Mouse (Mus musculus) heart, postnatal 36 days (tissue): Measurements from ENCODE around the gene Prom1. TPM values are rescaled to one million over a fixed set of nuclear protein-coding genes. Genes with fewer than 3 reads are reported as not detected.
"Not testable (repeated sequence)": the region's sequence is repeated elsewhere in the genome, so short reads cannot be mapped to it uniquely, and the experiment has no call there.

Source experiments
- DNase-seq, 2 experiments: peaks; one replicate each; pipeline ENCODE4 v3.0.0; 2021 to 2022
- intact Hi-C: fragments of 180-260 bp; cut with DNase I; formaldehyde crosslinking; loops from one replicate; pipeline ENCODE4 v1.15.1; 2025
- total RNA-seq, 2 experiments: library from RNA; stranded (reverse); gene quantifications; 2 replicates each; pipeline ENCODE4 v1.2.3; 2021

Prom1 gene
- total RNA-seq: 10 to 100 TPM in 1 of 2 experiments, 1 to 10 TPM in 1; 7.2 to 13.9 TPM

DNA sequence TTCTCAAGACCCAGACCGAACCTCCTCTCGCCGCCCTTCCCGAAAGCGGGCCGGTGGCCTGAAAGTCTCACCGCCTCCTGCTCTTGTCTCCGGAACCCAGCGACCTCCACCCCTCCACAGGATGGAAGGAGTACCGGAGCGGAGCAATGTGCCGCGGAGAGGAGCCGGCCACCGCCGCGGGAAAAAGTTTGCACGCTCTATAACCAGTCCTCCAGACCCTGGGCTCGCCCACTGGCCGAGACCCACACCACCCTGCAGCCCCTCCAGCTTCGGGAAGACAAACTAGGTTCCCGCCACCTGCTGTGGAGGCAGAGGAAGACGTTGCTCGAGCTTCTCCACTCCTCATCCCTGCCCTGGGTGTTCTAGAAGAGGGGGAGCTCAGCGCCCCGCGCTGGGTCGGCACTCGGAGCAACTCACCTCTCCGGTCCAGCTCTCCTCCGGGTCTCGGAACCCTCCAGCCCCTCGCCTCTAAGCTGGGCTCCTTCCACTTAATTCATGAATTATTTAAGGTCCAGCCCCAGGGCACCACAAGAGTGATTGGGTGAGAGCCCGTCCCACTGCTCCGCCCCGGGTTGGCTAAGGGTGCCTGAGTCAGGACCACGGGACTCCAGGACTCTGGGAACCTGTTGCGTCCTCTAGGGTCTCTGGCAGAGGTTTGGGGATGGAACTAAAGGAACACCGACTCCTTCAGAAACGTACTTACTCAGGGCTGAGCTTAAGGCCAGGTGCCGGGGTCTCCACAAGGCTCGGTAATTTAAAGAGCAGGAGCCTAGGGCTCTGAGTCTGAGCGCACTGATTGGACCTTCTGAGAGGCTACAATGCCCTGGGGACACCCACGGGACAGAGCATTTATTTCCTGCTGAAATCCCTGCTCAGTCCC lies at the start of gene Prom1:
TSS of gene Prom1 (minus strand) at position 802 of the 880 bp plus-strand sequence.
- intact Hi-C loops: loop anchor here (2.0 kb wide), 1 partner anchor 53 kb away; no protein-coding TSS in a partner anchor
- DNase-seq: peak; percentile 11 to 17

DNA sequence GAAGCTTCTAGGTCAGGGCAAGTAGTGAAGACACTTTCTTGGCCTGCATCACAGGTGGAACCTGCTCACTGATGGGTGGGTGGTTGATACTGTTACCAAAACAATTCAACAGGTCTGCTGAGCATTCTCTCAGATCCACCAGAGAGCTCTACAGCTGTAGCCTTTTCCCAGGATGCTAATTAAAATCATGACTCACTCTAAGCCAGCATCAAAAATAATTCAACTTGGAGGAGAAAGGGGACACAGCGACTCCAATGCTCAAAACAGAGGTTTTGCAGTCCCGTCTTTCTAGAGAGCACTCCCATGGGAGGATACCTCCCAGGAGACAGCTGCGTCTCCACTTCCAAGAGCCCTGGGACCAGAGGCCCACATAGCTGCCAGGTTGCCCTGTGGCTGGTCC lies 45.9 kb upstream of the Prom1 start:
- intact Hi-C loops: no loop called here
- no peak for DNase-seq

GRCm38 (mm10) chr5:44146437-44147332 lies 44.9 kb upstream of the Prom1 start:
- intact Hi-C loops: no loop called here
- DNase-seq: no peak

GRCm38 (mm10) chr5:44143467-44144235 lies 41.8 kb upstream of the Prom1 start:
- intact Hi-C loops: no loop called here
- no peak for DNase-seq

GRCm38 (mm10) chr5:44127487-44127886 lies 25.7 kb upstream of the Prom1 start:
- no peak for DNase-seq
- intact Hi-C loops: no loop called here

DNA sequence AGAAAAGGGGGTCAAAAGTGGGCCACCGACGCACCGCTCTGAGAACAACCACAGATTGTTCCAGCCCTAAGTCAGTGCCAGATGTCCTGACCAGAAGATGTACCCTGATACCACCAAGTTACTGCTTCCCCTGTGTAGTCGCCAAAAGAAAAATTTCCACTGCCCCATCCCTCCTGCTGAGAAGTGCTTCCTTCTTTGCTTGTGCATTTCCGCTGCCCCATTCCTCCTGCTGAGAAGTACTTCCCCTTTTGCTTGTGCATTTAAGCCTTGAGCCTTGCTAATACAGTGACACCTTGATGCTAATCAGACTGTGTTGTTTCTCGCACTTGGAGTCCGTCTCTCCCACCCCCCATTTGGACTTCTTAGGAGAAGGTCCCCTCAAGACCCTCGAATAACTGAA lies 24.7 kb upstream of the Prom1 start:
- DNase-seq, intact Hi-C loops: not testable (repeated sequence)

DNA sequence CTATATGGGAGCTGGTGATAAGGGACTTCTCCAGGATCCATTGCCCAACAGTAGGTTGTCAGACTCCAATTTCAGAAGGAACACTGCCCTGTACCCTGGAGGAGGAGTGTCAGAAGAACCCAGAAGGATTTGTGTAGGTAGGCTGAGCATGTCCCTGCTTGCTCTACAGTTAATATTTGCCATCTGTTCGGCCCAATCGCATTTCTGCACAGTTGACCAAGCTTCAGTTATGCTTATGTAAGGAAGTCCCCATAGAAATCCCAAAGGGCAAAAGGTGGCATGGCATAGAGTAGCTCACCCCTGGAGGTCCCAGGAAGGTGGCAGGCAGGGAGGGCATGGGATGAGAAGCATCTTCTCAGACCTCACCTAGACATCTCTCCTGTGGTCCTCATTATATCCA lies 19.6 kb upstream of the Prom1 start:
- intact Hi-C loops: no loop called here

DNA sequence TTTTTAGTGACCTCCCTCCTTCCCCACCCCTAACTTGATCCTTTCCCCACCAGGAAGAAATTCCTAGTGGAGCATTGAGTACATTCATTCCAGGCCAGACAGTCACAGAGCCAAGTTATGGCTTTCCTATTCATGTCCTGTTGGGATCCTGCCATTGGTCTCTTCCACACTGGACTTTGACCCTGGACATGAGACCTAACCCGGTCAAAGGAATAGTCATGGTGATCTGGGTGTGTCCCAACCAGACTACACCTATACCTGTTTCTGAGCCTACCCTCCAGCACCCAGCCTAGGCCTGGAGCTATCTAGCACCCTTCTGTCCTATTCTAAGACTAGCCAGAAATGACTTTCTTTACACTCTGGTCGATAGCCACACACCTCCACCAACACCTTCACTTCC lies 11.3 kb upstream of the Prom1 start:
- intact Hi-C loops: no loop called here
- DNase-seq: no peak

More for the DNA sequence above, 19.6 kb upstream of the Prom1 start:
- DNase-seq: no peak

DNA sequence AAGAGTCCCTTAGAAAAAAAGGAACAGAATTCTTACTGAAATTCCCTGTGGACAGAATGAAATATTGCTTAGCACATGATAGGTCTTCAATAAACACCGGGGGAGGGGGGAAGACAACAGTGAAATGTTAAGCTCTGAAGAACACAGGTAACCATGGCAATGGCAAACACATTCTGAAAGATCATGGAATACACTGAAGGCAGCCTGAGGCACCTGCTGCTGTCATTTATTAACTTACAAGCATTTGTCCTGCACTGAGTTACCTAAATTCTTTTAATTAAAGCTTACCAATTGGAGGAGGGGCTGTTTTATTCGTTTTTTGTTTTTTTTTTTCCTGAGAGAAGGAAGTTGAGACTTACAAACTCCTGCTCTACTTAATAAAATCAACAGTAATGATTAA lies 7.3 kb upstream of the Prom1 start:
- DNase-seq: no peak
- intact Hi-C loops: no loop called here

DNA sequence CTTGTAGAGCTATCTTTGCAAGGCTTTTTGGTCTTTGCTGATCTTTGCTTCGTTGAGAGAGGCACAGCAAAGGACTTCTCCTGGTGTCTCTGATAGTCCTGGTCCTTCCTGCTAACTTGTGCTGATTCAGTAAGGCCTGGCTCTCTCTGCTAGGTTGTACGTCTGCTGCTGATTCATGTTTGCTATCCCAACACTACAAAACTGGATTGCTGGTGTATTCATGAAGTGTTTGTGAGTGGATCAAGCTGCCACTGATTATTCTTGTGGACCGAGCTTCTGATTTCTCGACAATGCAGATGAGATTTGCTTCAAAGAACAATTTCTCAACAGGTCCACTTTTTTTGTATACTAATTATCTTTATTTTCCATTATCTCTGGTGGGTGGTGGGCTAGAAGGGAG lies 6.3 kb upstream of the Prom1 start:
- intact Hi-C loops: no loop called here
- DNase-seq: no peak

- no peak for DNase-seq
- intact Hi-C loops: no loop called here
These were observed 3.4 kb upstream of the Prom1 start for GRCm38 (mm10) chr5:44105192-44105591.

- no peak for DNase-seq
- intact Hi-C loops: no loop called here
These were observed 2.9 kb upstream of the Prom1 start for GRCm38 (mm10) chr5:44104686-44105085.

GRCm38 (mm10) chr5:44104120-44104519 lies 2.3 kb upstream of the Prom1 start:
- intact Hi-C loops: no loop called here
- no peak for DNase-seq

- intact Hi-C loops: loop anchor here (2.0 kb wide), 1 partner anchor 54 kb away; no protein-coding TSS in a partner anchor
- DNase-seq: no peak
These were observed 1.3 kb upstream of the Prom1 start for GRCm38 (mm10) chr5:44103121-44103520.

- intact Hi-C loops: no loop called here
- peak; percentile 18 to 31 for DNase-seq
These were observed 1.1 kb downstream of the Prom1 start for GRCm38 (mm10) chr5:44100544-44101230.

- intact Hi-C loops: no loop called here
- DNase-seq: no peak
These were observed 1.7 kb downstream of the Prom1 start for GRCm38 (mm10) chr5:44100187-44100543.

GRCm38 (mm10) chr5:44096996-44097395 lies 4.8 kb downstream of the Prom1 start:
- intact Hi-C loops: no loop called here
- no peak for DNase-seq

DNA sequence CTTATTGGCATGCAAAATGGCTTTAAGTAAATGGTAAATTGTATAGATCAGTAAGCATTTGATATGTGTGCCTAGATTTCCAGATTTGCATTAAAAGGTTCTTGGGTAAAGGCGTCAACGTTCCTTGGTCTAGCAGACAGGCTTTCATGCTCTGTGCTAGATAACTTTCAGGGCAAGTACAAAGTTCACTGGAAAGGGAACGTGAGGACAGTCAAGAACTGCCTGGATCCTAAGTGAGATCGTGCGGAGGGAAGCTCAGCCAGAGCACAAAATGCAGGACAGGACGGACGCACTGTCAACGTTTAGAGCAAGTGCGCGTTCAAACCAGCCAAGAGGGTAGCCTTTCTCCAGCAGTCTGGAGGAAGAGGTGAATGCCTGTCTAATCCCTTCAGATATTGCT lies 5.7 kb downstream of the Prom1 start:
- intact Hi-C loops: no loop called here
- DNase-seq: no peak

DNA sequence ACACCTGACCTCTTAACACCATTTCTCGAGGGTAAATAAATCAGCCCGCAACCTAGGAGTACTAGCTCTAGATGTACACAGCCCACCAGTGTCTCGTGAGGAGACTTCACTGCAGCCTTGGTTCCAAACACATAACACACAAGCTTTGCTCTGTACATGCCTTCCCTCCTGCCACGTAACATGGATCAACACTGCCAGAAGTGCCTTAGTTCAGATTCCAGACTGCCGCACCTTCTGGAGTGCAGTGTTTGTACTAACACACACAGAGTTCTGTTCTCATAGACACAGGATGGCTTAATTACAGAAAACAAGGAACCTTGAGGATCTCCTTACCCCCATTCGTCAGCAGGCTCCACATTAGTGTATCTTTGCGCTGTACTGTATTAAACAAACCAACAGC lies 6.1 kb downstream of the Prom1 start:
- intact Hi-C loops: no loop called here
- DNase-seq: no peak

DNA sequence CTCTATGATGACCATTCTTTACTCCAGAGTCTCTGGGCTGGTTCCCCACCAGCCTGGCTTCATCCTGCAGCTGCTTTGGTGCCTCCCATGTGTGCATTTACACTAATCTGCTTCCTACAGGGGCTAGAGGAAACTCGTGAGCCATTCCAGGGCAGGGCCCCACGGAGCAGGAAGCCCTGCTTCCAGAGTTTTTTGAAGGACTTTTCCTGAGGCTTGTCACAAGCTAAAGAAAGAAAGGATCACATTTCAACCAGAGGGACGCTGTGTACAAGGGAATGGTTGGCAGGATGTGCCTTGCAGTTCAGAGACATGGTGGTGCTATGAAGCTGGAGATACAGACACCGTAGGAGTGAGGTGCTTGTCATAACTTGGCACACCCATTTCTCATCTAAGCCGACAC lies 14.8 kb downstream of the Prom1 start:
- peak in 1 of 2 experiments; percentile 3 for DNase-seq
- intact Hi-C loops: no loop called here
